Mouse (Mus musculus) adrenal gland, adult 18-20 months (tissue): ENCODE measurements around the gene Ralgps2. TPM values are rescaled to one million over a fixed set of nuclear protein-coding genes. Genes with fewer than 3 reads are reported as not detected.

Source experiments
- DNase-seq, 2 experiments: peaks; one replicate each; pipeline ENCODE4 v3.0.0; 2021 to 2022; ENCODE audit warnings: low spot score in 2 of 2
- total RNA-seq, 2 experiments: library from RNA; stranded (reverse); gene quantifications; 1 replicate in 1 of 2; 2 replicates in 1 of 2; pipeline ENCODE4 v1.2.3; 2021

Ralgps2 gene
- total RNA-seq, 2 experiments from 2014 or later = 10.5 to 16.0 TPM

- DNase-seq = no peak
Observed at GRCm38 (mm10) chr1:156909265-156909664, 30.2 kb downstream of the Ralgps2 start.

GRCm38 (mm10) chr1:156905660-156906059 is 33.8 kb downstream of the Ralgps2 start:
- DNase-seq = no peak

GRCm38 (mm10) chr1:156903899-156904298 is 35.5 kb downstream of the Ralgps2 start:
- no peak for DNase-seq

- DNase-seq = no peak
Observed at GRCm38 (mm10) chr1:156901689-156902088, 37.7 kb downstream of the Ralgps2 start.

GRCm38 (mm10) chr1:156891561-156891960 is 47.9 kb downstream of the Ralgps2 start:
- no peak for DNase-seq

GRCm38 (mm10) chr1:156888830-156889229 is 50.6 kb downstream of the Ralgps2 start:
- DNase-seq = no peak

- DNase-seq = no peak
Observed at GRCm38 (mm10) chr1:156885879-156886278, 53.5 kb downstream of the Ralgps2 start.

GRCm38 (mm10) chr1:156884782-156885181 is 54.6 kb downstream of the Ralgps2 start:
- no peak for DNase-seq

- no peak for DNase-seq
Observed at GRCm38 (mm10) chr1:156870616-156871015, 68.8 kb downstream of the Ralgps2 start.

- no peak for DNase-seq
Observed at GRCm38 (mm10) chr1:156870028-156870427, 69.4 kb downstream of the Ralgps2 start.

GRCm38 (mm10) chr1:156864240-156864639 is 75.2 kb downstream of the Ralgps2 start:
- DNase-seq = no peak

- DNase-seq = no peak
Observed at GRCm38 (mm10) chr1:156863726-156864125, 75.7 kb downstream of the Ralgps2 start.

GRCm38 (mm10) chr1:156861475-156862043 is 77.9 kb downstream of the Ralgps2 start:
- no peak for DNase-seq

- DNase-seq = no peak
Observed at GRCm38 (mm10) chr1:156860266-156860665, 79.2 kb downstream of the Ralgps2 start.

- no peak for DNase-seq
Observed at GRCm38 (mm10) chr1:156859711-156860250, 79.6 kb downstream of the Ralgps2 start.

GRCm38 (mm10) chr1:156859156-156859555 is 80.3 kb downstream of the Ralgps2 start:
- no peak for DNase-seq

GRCm38 (mm10) chr1:156856666-156857065 is 82.8 kb downstream of the Ralgps2 start:
- DNase-seq = no peak

GRCm38 (mm10) chr1:156854558-156854957 is 84.9 kb downstream of the Ralgps2 start:
- DNase-seq = no peak

GRCm38 (mm10) chr1:156852872-156853271 is 86.6 kb downstream of the Ralgps2 start:
- no peak for DNase-seq

- DNase-seq = no peak
Observed at GRCm38 (mm10) chr1:156852409-156852808, 87.0 kb downstream of the Ralgps2 start.

GRCm38 (mm10) chr1:156847098-156847497 is 92.3 kb downstream of the Ralgps2 start:
- DNase-seq = no peak

GRCm38 (mm10) chr1:156841625-156842339 is 97.6 kb downstream of the Ralgps2 start:
- no peak for DNase-seq
